Mouse (Mus musculus): ENCODE measurements at regions not wholly inside any gene's neighbourhood (a gene's known extent, or its start where the extent isn't known, plus 50 kb on each side); places are given as distances from the start of the nearest gene placed in this dataset.
"Not testable (repeated sequence)": the region's sequence is repeated elsewhere in the genome, so short reads cannot be mapped to it uniquely, and the experiment has no call there.

- ATAC-seq (replicated peaks; ENCODE audit: low FRiP score, poor library complexity, severe bottlenecking), result no peak
Observed at GRCm38 (mm10) chr7:73612752-73613092, 71.1 kb upstream of the Chd2 start.

- ATAC-seq (replicated peaks; ENCODE audit: low FRiP score, poor library complexity, severe bottlenecking), result no peak
Observed at GRCm38 (mm10) chr7:73611866-73612751, 70.5 kb upstream of the Chd2 start.

GRCm38 (mm10) chr7:73608804-73609275, 67.2 kb upstream of the Chd2 start:
- no peak for ATAC-seq (replicated peaks; ENCODE audit: low FRiP score, poor library complexity, severe bottlenecking)

- no peak for ATAC-seq (replicated peaks; ENCODE audit: low FRiP score, poor library complexity, severe bottlenecking)
Observed at GRCm38 (mm10) chr7:73608070-73608803, 66.6 kb upstream of the Chd2 start.

GRCm38 (mm10) chr7:73607450-73608005, 65.9 kb upstream of the Chd2 start:
- peak; percentile 28; the same call in 1 of the 2 replicates for ATAC-seq (replicated peaks; ENCODE audit: low FRiP score, poor library complexity, severe bottlenecking)

- peak; percentile 98 for ATAC-seq (replicated peaks; ENCODE audit: low FRiP score, poor library complexity, severe bottlenecking)
Observed at GRCm38 (mm10) chr7:73606677-73607449, 65.2 kb upstream of the Chd2 start.

GRCm38 (mm10) chr7:73604597-73604996, 63.0 kb upstream of the Chd2 start:
- no peak for ATAC-seq (replicated peaks; ENCODE audit: low FRiP score, poor library complexity, severe bottlenecking)

GRCm38 (mm10) chr7:73602815-73603551, 61.4 kb upstream of the Chd2 start:
- no peak for ATAC-seq (replicated peaks; ENCODE audit: low FRiP score, poor library complexity, severe bottlenecking)

GRCm38 (mm10) chr7:73601336-73601735, 59.7 kb upstream of the Chd2 start:
- no peak for ATAC-seq (replicated peaks; ENCODE audit: low FRiP score, poor library complexity, severe bottlenecking)

GRCm38 (mm10) chr7:73600776-73601175, 59.1 kb upstream of the Chd2 start:
- ATAC-seq (replicated peaks; ENCODE audit: low FRiP score, poor library complexity, severe bottlenecking), result no peak

GRCm38 (mm10) chr7:73600003-73600385, 58.4 kb upstream of the Chd2 start:
- not testable (repeated sequence) for ATAC-seq (replicated peaks; ENCODE audit: low FRiP score, poor library complexity, severe bottlenecking)

GRCm38 (mm10) chr7:73599354-73600002, 57.8 kb upstream of the Chd2 start:
- no peak for ATAC-seq (replicated peaks; ENCODE audit: low FRiP score, poor library complexity, severe bottlenecking)

GRCm38 (mm10) chr7:73597968-73598367, 56.3 kb upstream of the Chd2 start:
- no peak for ATAC-seq (replicated peaks; ENCODE audit: low FRiP score, poor library complexity, severe bottlenecking)

- no peak for ATAC-seq (replicated peaks; ENCODE audit: low FRiP score, poor library complexity, severe bottlenecking)
Observed at GRCm38 (mm10) chr7:73596866-73597840, 55.5 kb upstream of the Chd2 start.

- ATAC-seq (replicated peaks; ENCODE audit: low FRiP score, poor library complexity, severe bottlenecking), result no peak
Observed at GRCm38 (mm10) chr7:73596415-73596814, 54.8 kb upstream of the Chd2 start.

- no peak for ATAC-seq (replicated peaks; ENCODE audit: low FRiP score, poor library complexity, severe bottlenecking)
Observed at GRCm38 (mm10) chr7:73595860-73596259, 54.2 kb upstream of the Chd2 start.

- peak; percentile 94 for ATAC-seq (replicated peaks; ENCODE audit: low FRiP score, poor library complexity, severe bottlenecking)
Observed at GRCm38 (mm10) chr7:73595140-73595825, 53.7 kb upstream of the Chd2 start.

Measured in erythroid progenitor cell, adult 5-6 weeks (primary cell).